Mouse (Mus musculus) midbrain, embryonic 15.5 days (tissue): ENCODE results near the gene Hyal4. TPM values are rescaled to one million over a fixed set of nuclear protein-coding genes. Genes with fewer than 3 reads are reported as not detected.

ENCODE experiments used
- ATAC-seq: fragments of 200-750 bp; cut with Nextera tagmentation; replicated peaks from 2 replicates; pipeline ENCODE4 v1.8.0; 2017; ENCODE audit warnings: moderate TSS enrichment
- H3K27ac ChIP-seq: fragments of 300-500 bp; sonication (generic); 2 replicates; pipeline ENCODE4 v1.5.1; 2015; ENCODE audit warnings: mild to moderate bottlenecking, inconsistent platforms
- H3K27me3 ChIP-seq: fragments of 300-500 bp; sonication (generic); replicated peaks from 2 replicates; pipeline ENCODE4 v1.6.1; 2015; ENCODE audit warnings: inconsistent platforms
- H3K36me3 ChIP-seq: fragments of 300-500 bp; sonication (generic); replicated peaks from 2 replicates; pipeline ENCODE4 v1.6.1; 2015; ENCODE audit warnings: inconsistent platforms
- H3K4me1 ChIP-seq: fragments of 300-500 bp; sonication (generic); 2 replicates; pipeline ENCODE4 v1.6.1; 2015; ENCODE audit warnings: inconsistent platforms
- H3K4me2 ChIP-seq: fragments of 300-500 bp; sonication (generic); 2 replicates; pipeline ENCODE4 v1.6.1; 2015; ENCODE audit warnings: inconsistent platforms, mild to moderate bottlenecking, moderate library complexity
- H3K4me3 ChIP-seq: fragments of 300-500 bp; sonication (generic); 2 replicates; pipeline ENCODE4 v1.5.1; 2015; ENCODE audit warnings: mild to moderate bottlenecking, inconsistent platforms
- H3K9ac ChIP-seq: fragments of 300-500 bp; sonication (generic); 2 replicates; pipeline ENCODE4 v1.6.1; 2015; ENCODE audit warnings: mild to moderate bottlenecking, inconsistent platforms
- H3K9me3 ChIP-seq: fragments of 300-500 bp; sonication (generic); 2 replicates; pipeline ENCODE4 v1.6.1; 2016; ENCODE audit warnings: inconsistent platforms
- WGBS: fragments of 180-500 bp; shearing (Covaris S2); methylation state at CpG from one replicate; pipeline ENCODE4 v1.1.7; 2015; ENCODE audit warnings: mixed read lengths; 5-methylcytosine and 5-hydroxymethylcytosine counted together
- polyA plus RNA-seq: library from polyadenylated mRNA; unstranded; fragments of >200 nt; fragmentation: Nextera tagmentation; extraction: Ambion mirVana; gene quantifications from 2 replicates; pipeline ENCODE4 v1.2.1, GENCODE M21; 2015

The Hyal4 gene
- not detected in 2 replicates for polyA plus RNA-seq

DNA sequence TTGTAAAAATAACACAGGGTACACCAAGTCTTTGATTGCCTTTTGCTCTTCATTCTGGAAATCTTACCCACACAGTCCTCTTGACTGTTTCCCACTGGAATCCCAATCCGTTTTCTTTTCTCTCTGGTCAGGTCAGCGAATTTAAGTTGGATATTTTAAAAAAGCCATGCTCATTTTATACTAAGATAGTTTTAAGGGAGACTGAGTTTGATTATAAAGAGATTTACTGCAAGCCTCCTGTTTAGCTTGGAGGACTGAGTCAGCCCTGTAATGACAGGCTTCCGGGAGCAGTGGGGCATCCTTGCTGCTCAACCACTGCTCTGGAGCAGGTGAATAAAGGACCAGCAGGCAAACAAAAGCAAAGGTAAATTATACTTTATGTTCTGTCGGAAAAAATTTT is at the start of gene Hyal4:
Gene Hyal4, plus strand, starts transcription at position 301 of the 400 bp plus-strand sequence.
- WGBS = 87% methylated on average over 4 of the region's 4 CpGs
- H3K4me1 ChIP-seq = no peaks in the 10 kb centered on the region
- no peak within 1 kb of the TSS for H3K9ac ChIP-seq
- H3K4me2 ChIP-seq = no peak within 1 kb of the TSS
- H3K36me3 ChIP-seq = no peaks in the 10 kb centered on the region
- ATAC-seq = no peak
- no peaks in the 10 kb centered on the region for H3K9me3 ChIP-seq
- H3K27ac ChIP-seq = no peak within 1 kb of the TSS
- H3K4me3 ChIP-seq = no peak within 1 kb of the TSS
- H3K27me3 ChIP-seq = no peaks in the 10 kb centered on the region

DNA sequence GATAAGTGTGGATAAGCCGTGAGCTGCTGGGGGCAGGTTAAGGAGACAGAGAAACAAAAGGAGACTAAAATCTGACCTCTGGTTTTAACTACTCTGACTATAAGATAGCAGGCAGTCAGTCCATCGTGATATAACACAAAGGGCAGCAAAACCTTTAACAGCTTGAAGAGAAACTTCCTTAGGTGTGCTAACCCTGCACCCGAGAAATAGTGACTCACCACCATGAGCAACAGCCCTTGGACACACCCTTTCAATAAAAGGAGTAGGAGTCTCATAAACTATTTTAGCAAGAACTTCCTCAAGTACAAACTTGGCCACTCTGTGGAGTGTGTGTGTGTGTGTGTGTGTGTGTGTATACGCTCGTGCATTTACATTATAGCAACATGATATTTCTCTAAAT is 41.0 kb upstream of the Hyal4 start:
- WGBS = 91% methylated on average over 5 of the region's 5 CpGs
- H3K4me1 ChIP-seq = no peaks in the 10 kb centered on the region
- no peak overlapping the region for H3K27ac ChIP-seq
- H3K4me2 ChIP-seq = no peak overlapping the region
- H3K27me3 ChIP-seq = no peaks in the 10 kb centered on the region
- no peaks in the 10 kb centered on the region for H3K36me3 ChIP-seq
- no peak overlapping the region for H3K4me3 ChIP-seq
- H3K9ac ChIP-seq = no peak overlapping the region
- ATAC-seq = no peak
- H3K9me3 ChIP-seq = no peaks in the 10 kb centered on the region

DNA sequence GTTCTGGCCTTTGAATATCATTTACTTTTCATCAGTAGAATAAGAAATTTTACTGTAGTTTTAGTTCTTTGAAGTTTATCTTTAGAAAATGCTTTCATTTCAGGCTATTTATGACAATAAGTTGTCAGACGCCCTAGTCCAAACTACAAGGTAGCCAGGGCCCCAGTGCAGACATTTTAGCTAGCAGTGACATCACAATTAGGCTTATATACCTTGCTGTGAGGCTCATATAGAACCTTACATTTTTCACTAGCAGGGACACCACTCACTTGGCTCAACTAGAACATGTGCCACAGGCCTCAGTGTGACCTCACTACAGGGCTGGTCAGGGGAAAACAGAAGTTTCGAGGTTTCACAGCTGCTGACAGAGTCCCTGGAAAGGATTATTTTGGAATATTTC is 40.6 kb upstream of the Hyal4 start:
- Histone ChIP-seq H3K36me3 (no peaks in the 10 kb centered on the region), H3K4me1 (no peaks in the 10 kb centered on the region), H3K9ac (no peak overlapping the region), H3K27me3 (no peaks in the 10 kb centered on the region), H3K27ac (no peak overlapping the region), H3K4me2 (no peak overlapping the region), H3K9me3 (no peaks in the 10 kb centered on the region), H3K4me3 (no peak overlapping the region)
- ATAC-seq = no peak
- WGBS = 89% methylated on average over 2 of the region's 2 CpGs

DNA sequence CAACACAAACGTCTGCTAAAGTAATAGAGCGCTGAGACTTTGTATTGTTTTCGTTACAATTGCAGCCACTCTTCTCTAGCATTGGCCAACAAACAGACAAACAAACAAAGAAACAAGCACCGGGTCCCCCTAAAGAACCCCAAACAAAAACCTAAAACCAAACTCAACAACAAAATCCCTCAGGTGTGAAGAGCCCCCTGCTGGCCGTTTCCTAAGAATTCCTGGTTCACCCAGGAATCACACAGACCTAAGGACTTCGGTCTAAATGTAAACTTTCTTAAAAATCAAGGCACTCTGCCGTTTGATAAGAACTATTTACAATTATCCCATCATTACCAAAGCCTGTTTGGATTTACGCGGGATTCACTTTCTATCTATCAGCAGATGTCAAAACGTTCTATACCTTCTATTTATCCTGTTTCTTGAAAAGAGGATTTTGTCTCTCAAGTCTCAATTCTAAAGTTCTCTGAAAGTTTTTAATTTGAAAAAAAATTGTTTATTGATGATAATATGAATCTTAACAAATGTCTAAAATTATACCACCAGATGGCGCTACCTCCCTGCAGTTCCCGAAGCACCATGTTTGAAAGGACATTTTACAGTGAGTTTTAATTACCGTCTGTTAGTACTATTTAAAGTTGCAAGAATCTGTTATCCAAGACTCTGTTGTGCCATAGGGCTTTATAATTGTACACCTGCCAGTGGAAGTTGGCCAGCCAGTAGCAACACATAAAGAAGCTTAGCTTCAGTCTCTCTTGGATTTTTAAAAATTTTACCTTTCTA is 26.6 kb upstream of the Hyal4 start:
- H3K36me3 ChIP-seq = no peaks in the 10 kb centered on the region
- H3K4me3 ChIP-seq = no peak overlapping the region
- H3K9ac ChIP-seq = no peak overlapping the region
- no peaks in the 10 kb centered on the region for H3K27me3 ChIP-seq
- no peak overlapping the region for H3K27ac ChIP-seq
- H3K4me1 ChIP-seq = no peaks in the 10 kb centered on the region
- ATAC-seq = no peak
- no peak overlapping the region for H3K4me2 ChIP-seq
- WGBS = 33% methylated on average over 13 of the region's 13 CpGs
- no peaks in the 10 kb centered on the region for H3K9me3 ChIP-seq

DNA sequence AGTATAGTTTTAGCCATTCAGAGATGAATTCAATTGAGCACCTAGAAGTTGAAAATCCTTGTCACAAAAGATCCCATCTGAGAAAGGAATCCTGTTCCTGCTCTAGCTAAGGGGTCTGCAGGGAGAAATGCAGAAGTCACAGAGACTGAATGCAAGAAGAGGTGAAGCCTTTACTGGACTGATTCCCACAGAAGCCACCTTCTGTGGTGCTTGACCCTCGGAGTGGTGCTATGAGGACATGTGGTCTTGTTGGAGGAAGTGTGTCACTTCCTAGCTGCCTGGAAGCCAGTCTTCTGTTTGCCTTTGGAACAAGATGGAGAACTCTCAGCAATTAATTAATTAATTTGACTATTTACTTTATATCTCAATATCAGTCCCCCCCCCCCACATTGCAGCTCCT is 20.0 kb upstream of the Hyal4 start:
- no peaks in the 10 kb centered on the region for H3K9me3 ChIP-seq
- H3K36me3 ChIP-seq = no peaks in the 10 kb centered on the region
- no peak overlapping the region for H3K4me2 ChIP-seq
- H3K4me1 ChIP-seq = no peaks in the 10 kb centered on the region
- ATAC-seq = no peak
- H3K4me3 ChIP-seq = no peak overlapping the region
- 100% methylated on average over 1 of the region's 1 CpGs for WGBS
- H3K9ac ChIP-seq = no peak overlapping the region
- no peak overlapping the region for H3K27ac ChIP-seq
- no peaks in the 10 kb centered on the region for H3K27me3 ChIP-seq

DNA sequence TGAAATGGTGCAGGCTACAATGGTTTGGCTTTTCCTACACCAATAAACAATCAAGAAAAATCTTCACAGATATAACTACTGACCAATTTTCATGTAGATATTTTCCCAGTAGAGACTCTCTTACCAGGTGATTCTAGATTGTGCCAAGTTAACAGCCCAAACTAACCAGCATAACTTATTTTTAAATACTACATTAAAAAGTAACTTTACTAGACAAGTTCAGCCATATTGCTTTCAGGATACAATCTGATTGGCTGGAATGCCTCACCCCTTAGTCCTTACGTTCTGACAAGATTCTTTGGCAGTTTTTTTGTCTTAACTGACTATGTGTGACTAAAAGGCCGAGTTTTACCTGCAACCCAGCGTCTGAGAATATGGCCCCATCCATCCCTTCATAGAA is 15.2 kb upstream of the Hyal4 start, which contains the start of gene Hyal6:
Gene Hyal6, plus strand, starts transcription at position 301 of the 400 bp plus-strand sequence.
- H3K4me2 ChIP-seq = no peak within 1 kb of the TSS
- H3K4me3 ChIP-seq = no peak within 1 kb of the TSS
- H3K9ac ChIP-seq = no peak within 1 kb of the TSS
- H3K27me3 ChIP-seq = no peaks in the 10 kb centered on the region
- 85% methylated on average over 3 of the region's 3 CpGs for WGBS
- ATAC-seq = no peak
- H3K27ac ChIP-seq = no peak within 1 kb of the TSS
- H3K4me1 ChIP-seq = no peaks in the 10 kb centered on the region
- H3K36me3 ChIP-seq = no peaks in the 10 kb centered on the region
- no peaks in the 10 kb centered on the region for H3K9me3 ChIP-seq

DNA sequence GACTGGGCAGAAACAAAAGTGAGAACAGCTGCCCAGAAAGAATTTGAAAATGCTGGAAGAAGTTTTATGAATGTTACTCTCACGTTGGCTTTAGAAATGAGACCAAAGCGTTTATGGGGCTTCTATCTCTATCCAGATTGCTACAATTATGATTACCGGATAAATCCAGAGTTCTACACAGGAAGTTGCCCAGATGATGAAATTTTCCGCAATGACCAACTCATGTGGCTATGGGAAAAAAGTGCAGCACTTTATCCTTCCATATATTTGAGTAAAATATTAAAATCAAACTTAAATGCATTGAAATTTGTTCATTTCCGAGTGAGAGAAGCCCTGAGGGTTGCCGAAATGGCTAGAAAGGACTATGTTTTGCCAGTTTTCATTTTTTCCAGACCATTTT is 13.6 kb upstream of the Hyal4 start:
- no peak for ATAC-seq
- WGBS = 92% methylated on average over 6 of the region's 6 CpGs
- Histone ChIP-seq H3K27me3 (no peaks in the 10 kb centered on the region), H3K9me3 (no peaks in the 10 kb centered on the region), H3K9ac (no peak overlapping the region), H3K36me3 (no peaks in the 10 kb centered on the region), H3K4me3 (no peak overlapping the region), H3K27ac (no peak overlapping the region), H3K4me1 (no peaks in the 10 kb centered on the region), H3K4me2 (no peak overlapping the region)

DNA sequence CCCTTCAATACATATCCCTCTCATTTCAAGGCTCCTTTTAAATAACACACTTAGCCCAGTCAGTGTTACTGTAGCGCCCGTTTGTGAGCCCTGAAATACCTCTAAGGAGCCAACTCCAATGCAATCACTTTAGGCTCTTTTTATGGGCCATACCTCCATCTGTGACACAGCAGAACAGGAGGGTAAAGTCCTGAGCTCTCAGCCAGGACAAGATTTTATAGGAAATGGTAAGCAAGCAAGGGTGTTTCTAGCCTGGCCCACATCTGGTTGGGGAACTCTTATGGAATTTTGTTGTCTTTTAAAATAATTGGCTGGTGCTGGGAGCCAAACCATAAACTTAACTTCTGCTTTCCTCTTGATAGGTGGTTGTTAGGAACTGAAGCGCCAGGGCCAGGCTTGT is 11.2 kb downstream of the Hyal4 start:
- WGBS = 94% methylated on average over 3 of the region's 3 CpGs
- Histone ChIP-seq H3K27ac (no peak overlapping the region), H3K4me2 (no peak overlapping the region), H3K36me3 (no peaks in the 10 kb centered on the region), H3K9me3 (no peaks in the 10 kb centered on the region), H3K9ac (no peak overlapping the region), H3K4me1 (no peaks in the 10 kb centered on the region), H3K27me3 (no peaks in the 10 kb centered on the region), H3K4me3 (no peak overlapping the region)
- no peak for ATAC-seq

DNA sequence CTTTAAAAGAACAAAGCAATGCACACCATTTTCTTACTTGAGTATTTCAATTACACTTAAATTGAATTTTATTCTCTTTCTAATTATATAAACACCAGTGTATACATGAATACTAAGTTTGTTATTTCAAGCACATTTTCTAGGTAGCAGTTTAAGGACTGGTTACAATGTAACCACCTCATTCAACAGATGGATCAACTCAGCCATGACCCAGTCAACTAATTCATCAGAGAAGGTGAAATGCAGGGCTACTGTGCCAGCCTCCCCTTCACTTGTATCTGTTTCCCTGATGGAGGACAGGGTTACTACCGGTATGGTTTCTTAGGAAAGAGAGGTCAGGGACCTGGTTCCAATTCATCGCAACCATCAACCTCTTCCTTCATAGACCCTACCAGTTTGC is 18.1 kb downstream of the Hyal4 start:
- H3K27ac ChIP-seq = no peak overlapping the region
- no peaks in the 10 kb centered on the region for H3K36me3 ChIP-seq
- no peaks in the 10 kb centered on the region for H3K9me3 ChIP-seq
- no peaks in the 10 kb centered on the region for H3K27me3 ChIP-seq
- no peak overlapping the region for H3K4me2 ChIP-seq
- 92% methylated on average over 2 of the region's 2 CpGs for WGBS
- ATAC-seq = no peak
- H3K4me1 ChIP-seq = no peaks in the 10 kb centered on the region
- no peak overlapping the region for H3K9ac ChIP-seq
- no peak overlapping the region for H3K4me3 ChIP-seq

DNA sequence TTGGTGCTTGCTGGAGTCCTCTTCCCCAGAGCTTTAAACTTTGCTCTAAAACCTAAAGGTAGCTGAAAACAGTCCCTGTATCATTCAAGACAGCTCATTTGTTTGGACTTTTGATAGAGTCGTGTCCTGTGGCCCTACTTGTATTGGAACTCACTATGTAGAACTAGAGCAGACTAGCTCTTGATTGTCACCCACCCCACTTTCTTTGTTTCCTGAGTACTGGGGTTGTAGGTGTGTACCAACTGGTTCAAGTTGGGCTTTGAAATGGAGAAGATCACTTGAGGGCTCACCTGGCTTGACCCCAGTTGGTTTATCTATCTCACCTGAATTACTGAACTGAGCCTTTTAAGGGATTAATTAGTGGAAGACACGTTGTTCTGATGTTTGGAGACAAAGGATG is 31.1 kb downstream of the Hyal4 start:
- H3K4me3 ChIP-seq = no peak overlapping the region
- no peaks in the 10 kb centered on the region for H3K36me3 ChIP-seq
- no peak for ATAC-seq
- H3K27ac ChIP-seq = no peak overlapping the region
- no peak overlapping the region for H3K9ac ChIP-seq
- H3K4me2 ChIP-seq = no peak overlapping the region
- H3K4me1 ChIP-seq = no peaks in the 10 kb centered on the region
- no peaks in the 10 kb centered on the region for H3K27me3 ChIP-seq
- H3K9me3 ChIP-seq = no peaks in the 10 kb centered on the region
- WGBS = 62% methylated on average over 2 of the region's 2 CpGs

DNA sequence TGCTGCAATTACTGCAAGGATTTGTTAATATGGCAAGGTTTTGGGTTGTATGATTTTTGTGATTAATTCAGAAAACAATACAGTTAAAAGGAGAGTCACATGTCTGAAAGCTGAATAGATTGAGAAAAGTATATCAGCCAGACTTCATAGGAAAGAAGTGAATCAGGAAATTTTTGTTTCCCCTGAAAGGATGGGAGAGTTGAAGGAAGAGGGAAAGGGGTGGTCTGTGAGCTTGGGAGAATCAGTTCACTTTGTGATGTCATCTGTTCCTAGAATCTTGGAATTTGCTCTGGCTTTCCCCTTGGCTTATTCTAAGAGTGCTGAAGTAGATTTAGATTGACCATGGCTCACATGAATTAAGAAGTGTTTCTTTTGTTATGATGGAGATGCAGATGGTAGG is 42.8 kb downstream of the Hyal4 start, which contains the start of gene Spam1:
Gene Spam1, plus strand, starts transcription at position 301 of the 400 bp plus-strand sequence.
- H3K9ac ChIP-seq = no peak within 1 kb of the TSS
- no peaks in the 10 kb centered on the region for H3K4me1 ChIP-seq
- ATAC-seq = no peak

More for the DNA sequence above, 42.8 kb downstream of the Hyal4 start, which contains the start of gene Spam1:
- Histone ChIP-seq H3K27me3 (no peaks in the 10 kb centered on the region), H3K36me3 (no peaks in the 10 kb centered on the region), H3K27ac (no peak within 1 kb of the TSS), H3K4me2 (no peak within 1 kb of the TSS), H3K9me3 (no peaks in the 10 kb centered on the region), H3K4me3 (no peak within 1 kb of the TSS)
